Mouse (Mus musculus) gastrocnemius, postnatal 10 days (tissue): ENCODE results near the gene Olfr1394. TPM values are rescaled to one million over a fixed set of nuclear protein-coding genes. Genes with fewer than 3 reads are reported as not detected.
"Not testable (repeated sequence)": the region's sequence is repeated elsewhere in the genome, so short reads cannot be mapped to it uniquely, and the experiment has no call there.

Source experiments
- DNase-seq: peaks from one replicate; pipeline ENCODE4 v3.0.0; 2021; ENCODE audit warnings: mixed read lengths
- long read RNA-seq, 2 experiments: library from polyadenylated mRNA; stranded (forward); transcript quantifications; one replicate each; pipeline ENCODE4 v2.0.0; 2021
- total RNA-seq, 2 experiments: library from RNA; stranded (reverse); gene quantifications; 2 replicates each; pipeline ENCODE4 v1.2.3; 2021

Gene Olfr1394
- not detected for total RNA-seq
- long read RNA-seq, experiment 1: 0 reads
- long read RNA-seq, experiment 2: 0 reads

DNA sequence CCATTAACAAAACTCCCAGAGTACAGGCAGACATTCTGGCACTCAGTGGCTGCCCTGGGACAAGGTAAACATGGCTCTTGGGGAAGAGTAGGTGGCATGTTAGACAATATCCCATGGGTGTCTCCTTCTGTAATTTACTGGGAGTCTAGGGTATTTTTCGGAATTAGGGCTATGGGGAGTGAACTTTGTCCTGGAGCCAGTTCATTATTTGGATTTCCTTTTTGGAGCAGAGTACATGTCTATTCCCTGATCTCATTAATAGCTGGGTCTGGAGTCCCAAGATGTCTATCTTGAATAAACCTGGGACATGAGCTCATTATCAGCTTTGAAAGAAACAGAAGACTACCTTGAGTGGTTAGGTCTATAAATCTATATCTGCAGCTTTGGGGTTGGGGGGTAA is at the start of gene Olfr1394:
TSS of gene Olfr1394 (plus strand) at position 301 of the 400 bp plus-strand sequence.
- no peak for DNase-seq

GRCm38 (mm10) chr11:49105752-49106151 is 48.4 kb upstream of the Olfr1394 start:
- no peak for DNase-seq

DNA sequence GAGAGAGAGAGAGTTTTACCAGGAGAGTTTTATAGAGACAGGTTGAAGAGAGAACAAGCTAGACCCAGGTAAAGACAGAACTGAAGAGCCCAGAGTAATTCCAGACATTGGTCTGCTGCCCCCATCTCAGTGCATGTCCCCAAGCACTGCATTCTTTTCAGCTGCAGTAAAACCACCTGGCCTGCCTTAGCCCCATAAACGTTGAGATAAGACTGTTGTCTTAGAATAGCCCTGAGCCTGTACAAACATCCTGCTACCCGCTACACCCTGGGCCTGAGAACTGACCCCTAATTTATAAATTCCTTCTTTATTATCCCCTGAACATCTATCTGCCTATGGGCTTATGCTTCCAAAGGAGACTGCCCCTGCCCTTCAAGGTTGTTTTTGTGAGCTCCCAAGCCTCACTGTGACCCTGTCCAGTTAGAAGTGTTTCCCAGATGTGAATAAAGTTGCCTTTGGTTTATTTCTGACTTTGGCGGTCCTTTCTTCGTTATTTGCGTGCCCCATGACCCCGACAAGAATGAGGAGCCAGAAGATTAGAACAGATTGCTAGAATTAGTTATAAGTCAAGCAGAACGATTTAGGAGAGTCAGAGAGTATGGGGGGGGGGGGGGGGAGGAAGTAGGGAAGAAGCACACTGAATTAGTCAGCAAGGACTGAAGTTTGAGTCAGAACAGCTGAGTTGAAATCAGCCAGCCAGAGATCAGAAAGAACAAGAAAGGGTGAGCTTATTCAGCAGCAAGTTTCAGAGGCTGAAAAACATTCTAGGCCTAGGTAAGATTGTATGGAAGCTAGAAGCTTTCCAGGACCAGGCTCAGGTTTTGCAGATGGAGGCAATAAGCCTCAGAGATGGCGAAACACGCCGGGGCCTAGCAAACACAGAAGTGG is 46.3 kb upstream of the Olfr1394 start:
- no peak for DNase-seq

DNA sequence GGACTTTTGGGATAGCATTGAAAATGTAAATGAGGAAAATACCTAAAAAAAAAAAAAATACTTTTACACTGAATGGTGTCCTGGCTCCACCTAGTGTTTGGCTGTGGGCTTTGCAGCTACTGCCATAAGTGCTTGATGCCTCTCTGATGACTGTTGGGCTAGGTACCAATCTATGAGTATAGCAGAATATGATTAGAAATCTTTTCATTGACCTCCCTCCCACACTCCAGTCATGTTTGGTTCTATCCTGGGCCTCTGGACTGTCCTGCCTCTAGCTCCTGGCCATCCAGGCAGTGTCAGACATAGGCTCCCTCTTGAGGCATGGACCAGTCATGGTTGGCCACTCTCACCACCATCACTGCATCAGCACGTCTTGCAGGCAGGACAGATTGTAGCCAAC is 45.3 kb upstream of the Olfr1394 start:
- DNase-seq: no peak

DNA sequence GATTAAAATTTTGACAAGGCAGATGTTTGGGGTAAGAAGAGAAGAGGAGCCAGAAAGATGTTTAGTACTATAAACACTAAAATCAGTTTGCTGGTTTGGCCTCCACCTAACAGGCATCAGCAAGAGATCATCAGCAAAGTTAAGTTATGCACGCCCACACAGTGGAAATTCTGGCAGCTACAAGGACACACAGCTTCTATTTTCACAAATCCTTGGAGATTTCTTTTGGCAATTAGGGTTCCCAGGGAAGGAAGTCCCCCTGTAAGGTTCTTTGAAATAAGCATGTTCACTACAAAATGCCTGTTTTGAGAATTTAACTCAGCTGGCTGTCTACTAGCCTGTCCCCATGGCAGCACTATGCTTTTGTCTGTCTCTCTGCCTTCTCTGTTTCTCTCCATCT is 43.2 kb upstream of the Olfr1394 start:
- no peak for DNase-seq

DNA sequence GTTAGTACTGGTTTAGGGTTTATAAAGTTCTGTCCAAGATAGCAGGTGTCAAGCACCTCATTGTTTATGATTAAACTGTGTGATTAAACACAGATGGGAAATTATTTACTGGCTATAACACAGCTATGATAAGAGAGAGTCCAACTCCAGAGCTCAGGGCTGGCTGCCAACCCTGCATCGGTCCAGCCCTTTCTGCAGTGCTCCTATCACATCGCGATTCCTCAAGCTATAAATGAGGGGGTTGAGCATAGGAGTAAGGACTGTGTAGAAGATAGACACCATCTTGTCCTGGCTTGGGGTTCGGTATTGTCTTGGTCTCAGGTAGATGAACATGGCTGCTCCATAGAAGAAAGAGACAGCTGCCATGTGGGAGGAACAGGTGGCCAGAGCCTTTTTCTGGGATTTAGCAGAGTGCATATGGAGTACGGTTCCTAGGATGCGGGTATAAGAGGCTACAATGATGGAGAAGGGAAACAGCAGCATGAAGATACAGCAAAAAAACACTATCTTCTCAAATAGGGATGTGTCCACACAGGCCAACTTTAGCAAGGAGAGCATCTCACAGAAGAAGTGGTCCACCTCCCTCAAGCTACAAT is 41.5 kb upstream of the Olfr1394 start:
- no peak for DNase-seq

- DNase-seq: no peak
Observed at GRCm38 (mm10) chr11:49114158-49114557, 40.0 kb upstream of the Olfr1394 start.

DNA sequence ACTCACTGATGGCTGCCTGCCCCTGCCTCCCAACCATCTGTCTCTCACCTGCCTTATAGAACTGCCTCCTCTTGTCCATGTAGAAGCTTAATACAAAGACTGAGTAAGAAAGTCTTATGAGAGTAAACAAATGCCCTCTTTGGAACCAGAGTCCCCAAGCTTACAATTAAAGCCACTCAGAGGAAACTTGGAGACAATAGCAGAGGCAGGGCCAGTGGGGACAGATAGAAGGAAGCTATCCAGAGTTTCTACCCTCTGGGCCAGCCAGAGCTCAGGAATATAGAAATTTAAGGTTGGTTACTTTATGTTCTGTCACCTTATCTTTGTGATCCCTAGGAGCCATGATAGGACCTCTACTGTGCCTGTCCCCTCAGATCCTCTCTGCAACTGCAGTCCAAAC is 39.4 kb upstream of the Olfr1394 start, which contains the start of gene Olfr1396:
TSS of gene Olfr1396 (minus strand) at position 101 of the 400 bp plus-strand sequence.
- no peak for DNase-seq

GRCm38 (mm10) chr11:49119635-49120034 is 34.5 kb upstream of the Olfr1394 start:
- DNase-seq: no peak

DNA sequence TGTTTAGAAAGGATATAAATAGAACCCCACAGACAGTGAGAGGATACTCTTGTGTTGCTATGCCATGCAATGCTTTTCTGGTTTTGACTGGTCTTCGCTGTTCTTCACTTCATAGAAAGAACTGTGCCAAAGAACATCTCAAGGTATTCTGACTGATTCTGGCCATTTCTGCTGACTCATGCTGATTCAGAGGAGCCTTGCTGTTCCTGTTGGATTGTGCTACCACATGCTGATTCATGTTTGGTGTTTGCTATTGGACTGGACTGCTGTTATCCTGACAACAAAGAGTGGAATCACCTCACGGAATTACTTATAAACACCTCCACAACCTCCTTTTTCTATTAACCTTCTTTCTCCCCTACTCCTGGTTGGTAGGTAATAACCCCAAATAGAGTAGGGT is 30.0 kb upstream of the Olfr1394 start:
- DNase-seq: no peak

- no peak for DNase-seq
Observed at GRCm38 (mm10) chr11:49141974-49142373, 12.2 kb upstream of the Olfr1394 start, which contains the start of gene Olfr1395. Gene Olfr1395, plus strand, starts transcription at chr11:49142274.

DNA sequence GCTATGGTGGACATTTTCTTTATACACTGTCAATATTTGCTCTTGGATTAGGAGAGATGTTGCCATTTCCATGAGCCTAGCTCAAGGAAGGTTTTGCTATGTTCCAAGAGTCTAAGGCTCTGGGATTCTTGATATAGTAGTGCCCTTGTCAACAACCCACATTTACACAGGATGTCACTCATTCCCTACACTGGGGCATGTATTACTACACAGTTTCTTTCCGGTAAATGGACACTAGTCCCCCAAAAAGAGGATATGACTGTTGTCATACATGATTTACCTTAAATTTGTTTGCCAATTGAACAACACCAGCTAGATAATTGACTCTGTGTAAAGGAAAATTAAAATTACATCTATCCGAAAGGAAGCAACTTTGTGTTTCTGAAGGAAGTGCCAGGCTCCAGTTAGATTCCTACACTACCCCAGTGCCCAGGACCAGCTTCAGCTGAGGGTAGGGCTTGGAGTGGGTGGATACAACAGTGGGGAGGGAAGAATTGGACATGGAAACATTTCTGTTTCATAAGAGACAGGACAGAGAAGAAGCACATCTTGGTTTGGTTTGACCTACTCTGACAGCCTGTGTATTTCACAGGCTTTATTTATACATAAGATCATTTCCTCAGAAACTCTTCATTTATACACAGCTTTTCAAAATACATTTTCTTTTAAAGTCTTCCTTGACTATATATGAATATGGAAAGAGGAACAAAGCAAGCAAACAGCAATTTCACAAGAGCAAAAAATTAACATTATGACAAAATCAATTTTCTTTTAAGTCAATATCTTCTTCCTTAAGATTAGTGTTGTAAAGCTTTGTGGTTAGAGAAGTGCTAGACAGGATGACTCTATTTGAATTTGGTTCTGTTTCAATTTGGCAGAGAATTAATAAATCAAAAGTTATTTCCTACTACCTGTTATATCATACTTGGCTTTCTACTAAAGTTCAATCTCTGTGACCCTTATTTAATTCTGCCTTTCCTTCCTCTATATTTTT is 2.9 kb downstream of the Olfr1394 start:
- no peak for DNase-seq

DNA sequence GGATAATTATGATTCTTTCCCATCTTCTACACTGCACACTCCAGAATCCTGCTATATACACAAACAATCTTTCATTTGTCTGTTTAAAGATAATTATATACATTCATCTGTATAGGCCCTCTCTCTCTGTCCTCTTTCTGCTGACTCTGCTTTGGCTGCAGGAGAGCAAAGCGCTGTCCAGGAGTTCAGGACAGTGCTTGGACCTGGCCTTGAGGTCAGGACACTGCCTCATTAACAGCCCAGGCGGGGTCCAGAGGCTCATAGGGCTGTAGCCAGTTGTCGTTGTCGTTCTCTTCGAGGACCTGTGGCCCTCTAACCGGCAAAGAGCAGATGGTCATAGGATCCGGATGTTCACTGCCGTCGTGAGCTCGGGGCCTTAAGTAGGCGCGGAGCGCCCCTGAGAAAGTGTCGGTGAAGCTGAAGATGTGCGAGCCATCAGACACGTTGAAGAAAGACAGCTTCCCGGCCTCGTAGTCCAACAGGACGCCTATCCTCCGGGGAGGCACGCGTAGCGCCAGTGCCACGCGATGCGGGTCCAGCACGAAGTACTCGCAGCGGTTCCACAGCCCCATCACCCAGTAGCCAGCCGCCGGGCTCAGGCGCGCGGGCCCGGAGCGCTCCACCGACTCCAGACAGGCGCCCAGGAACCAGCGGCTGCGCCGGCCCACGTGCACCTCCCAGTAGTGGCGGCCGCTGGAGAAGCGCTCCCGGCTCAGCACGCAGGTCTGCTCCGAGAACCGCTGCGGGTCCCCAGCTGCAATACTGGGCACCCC is 14.8 kb downstream of the Olfr1394 start:
- peak; percentile 14 for DNase-seq

DNA sequence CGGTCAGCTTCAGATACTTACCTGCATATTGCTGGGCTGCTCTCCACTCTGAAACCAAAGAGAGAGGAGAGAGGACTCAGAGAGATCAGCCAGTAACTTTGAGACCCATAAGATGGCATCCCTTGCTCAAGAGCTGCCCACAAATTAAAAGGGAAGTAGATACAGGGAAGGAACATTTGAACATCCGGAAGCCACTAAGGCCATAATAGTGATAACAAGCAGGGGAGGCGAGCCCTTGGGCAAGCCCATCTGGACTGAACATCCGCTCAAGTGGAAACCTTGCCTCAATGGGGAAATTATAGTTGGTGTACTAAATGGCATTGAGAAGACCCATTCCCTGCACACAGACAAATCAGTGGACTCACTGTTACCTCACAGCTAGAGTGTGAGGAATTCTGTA is 16.4 kb downstream of the Olfr1394 start:
- no peak for DNase-seq

DNA sequence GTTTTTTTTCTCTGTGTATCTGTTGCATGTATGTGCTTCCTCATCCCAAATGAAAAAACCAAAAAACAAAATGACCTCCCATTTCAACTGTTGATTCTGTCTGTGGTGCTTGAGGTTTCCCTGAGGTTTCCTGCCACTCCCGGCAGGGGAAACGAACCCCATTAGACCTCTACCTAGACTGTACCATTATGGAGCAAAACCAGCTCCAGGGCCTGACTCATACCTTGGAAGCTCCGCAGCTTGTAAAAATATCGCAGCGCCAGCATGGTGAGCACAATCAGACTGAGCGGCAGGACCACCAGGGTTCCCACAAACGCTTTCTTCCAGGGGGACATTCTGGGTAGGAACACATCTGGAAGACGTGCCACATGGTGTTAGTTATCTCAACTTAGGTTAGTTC is 21.2 kb downstream of the Olfr1394 start:
- no peak for DNase-seq

DNA sequence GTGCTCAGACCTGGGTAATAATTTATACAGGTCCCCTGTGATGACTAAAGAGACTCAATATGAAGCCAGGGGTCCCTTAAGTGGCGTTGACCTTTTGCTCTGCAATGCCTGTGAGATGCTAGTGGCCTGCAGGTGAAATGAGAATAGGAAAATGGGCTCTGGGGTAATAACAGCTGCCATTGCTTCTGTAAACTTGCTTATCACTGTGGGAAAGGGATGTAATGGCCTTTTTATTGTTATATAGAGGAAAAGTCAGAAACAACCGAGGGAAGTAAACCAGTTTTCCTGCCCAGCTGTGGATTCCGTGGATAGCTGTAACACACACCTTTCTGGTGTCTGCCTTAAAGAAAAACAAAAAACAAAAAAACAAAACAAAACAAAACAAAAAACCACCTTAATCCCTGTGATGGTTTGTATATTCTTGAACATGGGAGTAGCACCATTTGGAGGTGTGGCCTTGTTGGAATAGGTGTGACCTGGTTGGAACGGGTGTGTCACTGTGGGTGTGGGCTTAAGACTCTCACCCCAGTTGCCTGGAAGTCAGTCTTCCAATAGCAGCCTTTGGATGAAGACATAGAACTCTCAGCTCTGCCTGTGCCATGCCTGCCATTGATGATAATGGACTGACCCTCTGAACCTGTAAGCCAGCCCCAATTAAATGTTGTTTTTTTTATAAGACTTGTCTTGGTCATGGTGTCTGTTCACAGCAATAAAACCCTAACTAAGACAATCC is 22.0 kb downstream of the Olfr1394 start:
- not testable (repeated sequence) for DNase-seq

GRCm38 (mm10) chr11:49183172-49183571 is 29.0 kb downstream of the Olfr1394 start:
- DNase-seq: no peak

- DNase-seq: no peak
Observed at GRCm38 (mm10) chr11:49186452-49186851, 32.3 kb downstream of the Olfr1394 start.

DNA sequence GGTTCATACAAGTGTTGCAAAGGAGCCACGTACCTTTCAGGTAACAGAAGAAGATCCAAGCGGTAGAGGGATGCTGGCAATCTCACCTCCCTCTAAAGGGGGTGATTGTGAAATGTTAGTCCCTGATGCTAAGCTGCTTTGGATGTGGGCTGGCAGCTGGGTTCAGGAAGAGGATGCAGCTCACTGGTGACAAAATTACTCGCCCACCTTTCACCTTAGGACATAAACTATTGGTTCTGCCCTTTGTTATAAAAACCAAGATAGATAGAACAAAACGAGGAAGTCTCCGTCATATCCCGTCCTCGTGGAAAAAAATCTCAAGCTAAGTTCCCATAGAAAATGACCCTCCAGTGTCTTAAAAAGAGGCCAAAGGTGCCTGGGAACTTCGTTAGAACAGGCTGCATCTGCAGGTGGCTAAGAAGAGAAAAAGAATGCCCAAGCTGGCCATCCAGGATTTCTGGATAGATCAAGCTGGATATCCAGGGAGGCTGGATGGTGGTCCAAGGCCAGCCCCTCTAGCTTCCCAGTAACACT is 32.8 kb downstream of the Olfr1394 start, which contains the start of gene Btnl9:
TSS of gene Btnl9 (minus strand) at position 205 of the 534 bp plus-strand sequence.
- DNase-seq: no peak

- DNase-seq: no peak
Observed at GRCm38 (mm10) chr11:49187701-49188100, 33.5 kb downstream of the Olfr1394 start.
